Mouse (Mus musculus) embryonic facial prominence, embryonic 11.5 days (tissue): Measurements from ENCODE around the gene Olfr1368. TPM values are rescaled to one million over a fixed set of nuclear protein-coding genes. Genes with fewer than 3 reads are reported as not detected.
A peak's percentile ranks its signal among the peaks of the same experiment; 100 is the strongest.

Experiments used
- ATAC-seq: fragments of 200-750 bp; cut with Nextera tagmentation; replicated peaks from 2 replicates; pipeline ENCODE4 v1.8.0; 2017; ENCODE audit warnings: low read depth; ENCODE audit not compliant: insufficient number of reproducible peaks, low FRiP score, low TSS enrichment
- DNase-seq: peaks from one replicate; pipeline ENCODE4 v3.0.0-alpha.2; 2015; ENCODE audit warnings: low spot score
- H3K27ac ChIP-seq: fragments of 300-500 bp; sonication (generic); replicated peaks from 2 replicates; pipeline ENCODE4 v1.5.1; 2014; ENCODE audit warnings: mild to moderate bottlenecking, low read depth, low read length, control low read depth
- H3K27me3 ChIP-seq: fragments of 300-500 bp; sonication (generic); 2 replicates; pipeline ENCODE4 v1.6.1; 2014; ENCODE audit warnings: mild to moderate bottlenecking, low read length, moderate library complexity, mixed read lengths; ENCODE audit not compliant: control insufficient read depth, insufficient read depth
- H3K36me3 ChIP-seq: fragments of 300-500 bp; sonication (generic); replicated peaks from 2 replicates; pipeline ENCODE4 v1.6.1; 2014; ENCODE audit warnings: low read depth, mild to moderate bottlenecking, low read length, moderate library complexity, mixed read lengths; ENCODE audit not compliant: control insufficient read depth, insufficient read depth
- H3K4me1 ChIP-seq: fragments of 300-500 bp; sonication (generic); 2 replicates; pipeline ENCODE4 v1.6.1; 2014; ENCODE audit warnings: low read length, mixed read lengths; ENCODE audit not compliant: control insufficient read depth, insufficient read depth
- H3K4me2 ChIP-seq: fragments of 300-500 bp; sonication (generic); 2 replicates; pipeline ENCODE4 v1.6.1; 2014; ENCODE audit warnings: low read depth, mild to moderate bottlenecking, control low read depth, low read length, moderate library complexity
- H3K4me3 ChIP-seq: fragments of 300-500 bp; sonication (generic); 2 replicates; pipeline ENCODE4 v1.5.1; 2014; ENCODE audit warnings: low read depth, low read length, control low read depth
- H3K9ac ChIP-seq: fragments of 300-500 bp; sonication (generic); replicated peaks from 2 replicates; pipeline ENCODE4 v1.6.1; 2014; ENCODE audit warnings: mild to moderate bottlenecking, control low read depth, low read length
- H3K9me3 ChIP-seq: fragments of 300-500 bp; sonication (generic); replicated peaks from 2 replicates; pipeline ENCODE4 v1.6.1; 2016; ENCODE audit warnings: mild to moderate bottlenecking, low read length, inconsistent platforms, mixed read lengths; ENCODE audit not compliant: control insufficient read depth
- WGBS: fragments of 180-500 bp; shearing (Covaris S2); extraction: QIAGEN DNeasy Blood & Tissue Kit; methylation state at CpG from one replicate; pipeline ENCODE4 v1.1.7; 2014; 5-methylcytosine and 5-hydroxymethylcytosine counted together
- polyA plus RNA-seq: library from polyadenylated mRNA; unstranded; fragments of >200 nt; fragmentation: Nextera tagmentation; extraction: Ambion mirVana; gene quantifications from 2 replicates; pipeline ENCODE4 v1.2.1, GENCODE M21; 2014

Olfr1368 gene
- polyA plus RNA-seq, 1 experiment from 2014 or later: not detected

DNA sequence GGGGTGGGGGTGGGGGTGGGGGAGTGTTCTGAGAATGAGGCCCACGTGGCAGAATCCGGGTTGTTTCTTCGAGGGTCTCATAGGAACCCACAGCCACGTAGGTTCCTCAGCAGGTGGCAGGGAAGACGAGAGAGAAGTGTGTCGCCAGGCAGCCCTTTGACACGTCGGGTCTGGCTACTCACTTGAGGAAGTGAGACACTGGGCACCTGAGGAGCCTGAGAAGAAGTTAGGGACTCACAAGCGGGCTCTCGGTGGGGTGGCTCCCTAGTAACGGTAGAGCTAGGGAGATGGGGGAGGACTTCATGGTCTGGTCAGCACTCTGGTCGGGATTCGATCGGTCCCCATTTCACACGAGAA is 33.7 kb upstream of the Olfr1368 start, which contains the start of gene Trim27:
Gene Trim27, plus strand, starts transcription at position 79 of the 357 bp plus-strand sequence.
- H3K4me1 ChIP-seq: peaks cover 4% of the 10 kb centered on the region; the same call in 1 of the 2 replicates
- peak within 1 kb of the TSS; percentile 81 for H3K4me2 ChIP-seq
- no peak for DNase-seq
- peak; percentile 58 for ATAC-seq
- no peaks in the 10 kb centered on the region for H3K27me3 ChIP-seq
- H3K27ac ChIP-seq: peak within 1 kb of the TSS; percentile 94
- H3K9me3 ChIP-seq: no peaks in the 10 kb centered on the region
- peak within 1 kb of the TSS; percentile 95 for H3K9ac ChIP-seq
- peaks cover 6% of the 10 kb centered on the region for H3K36me3 ChIP-seq
- H3K4me3 ChIP-seq: peak within 1 kb of the TSS; percentile 100
- under 1% methylated on average over 15 of the region's 15 CpGs for WGBS

DNA sequence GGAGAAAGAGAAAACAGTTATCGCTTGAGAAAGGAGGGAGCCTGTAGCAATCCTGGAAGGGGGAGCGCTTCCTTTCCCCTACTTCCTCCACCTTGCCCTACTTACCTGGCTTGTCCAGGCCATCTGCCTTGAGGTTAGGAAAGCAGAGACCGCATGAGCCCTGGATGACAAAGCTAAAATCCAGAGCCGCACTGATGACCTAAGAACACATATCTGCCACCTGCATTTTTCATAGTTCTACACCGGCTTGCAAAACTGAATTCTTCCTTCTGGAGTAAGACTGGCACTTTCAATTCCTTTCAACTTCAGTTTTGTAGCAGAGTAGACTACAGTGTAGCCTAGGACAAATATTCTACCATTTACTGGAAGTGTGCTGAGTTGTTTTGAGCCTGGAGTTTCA is 32.7 kb upstream of the Olfr1368 start:
- no peak for DNase-seq
- H3K36me3 ChIP-seq: no peaks in the 10 kb centered on the region; the same call in 1 of the 2 replicates
- ATAC-seq: no peak

DNA sequence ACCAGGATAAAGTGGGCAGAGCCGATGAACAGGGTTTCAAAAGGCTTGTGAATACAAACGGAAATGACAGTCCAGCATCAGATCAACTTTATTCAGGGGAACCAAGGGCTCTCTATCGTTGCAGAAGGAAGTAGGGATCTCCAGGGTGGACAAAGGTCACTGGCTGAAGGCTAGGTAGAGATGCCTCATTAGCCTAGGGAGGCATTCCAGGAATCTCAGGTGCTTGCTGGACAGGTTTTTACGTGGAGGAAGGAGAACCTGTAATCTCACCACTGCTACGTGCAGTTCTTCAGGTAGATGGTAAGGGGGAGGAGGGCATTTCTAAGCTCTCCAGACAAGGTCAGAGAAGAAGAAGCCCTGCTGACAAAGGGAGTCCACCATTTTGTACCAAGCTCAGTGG is 32.0 kb upstream of the Olfr1368 start:
- H3K9ac ChIP-seq: no peak overlapping the region
- no peak overlapping the region for H3K4me3 ChIP-seq
- H3K27ac ChIP-seq: no peak overlapping the region; the same call in 1 of the 2 replicates
- no peaks in the 10 kb centered on the region for H3K9me3 ChIP-seq
- no peaks in the 10 kb centered on the region for H3K27me3 ChIP-seq
- WGBS: 63% methylated on average over 5 of the region's 5 CpGs
- peak; percentile 28 for DNase-seq
- no peak for ATAC-seq
- H3K4me2 ChIP-seq: no peak overlapping the region
- no peaks in the 10 kb centered on the region; the same call in 1 of the 2 replicates for H3K36me3 ChIP-seq
- H3K4me1 ChIP-seq: peaks cover 4% of the 10 kb centered on the region; the same call in 1 of the 2 replicates

More for the DNA sequence above, 32.7 kb upstream of the Olfr1368 start:
- no peak overlapping the region for H3K4me3 ChIP-seq
- no peak overlapping the region for H3K9ac ChIP-seq
- peaks cover 4% of the 10 kb centered on the region; the same call in 1 of the 2 replicates for H3K4me1 ChIP-seq
- 77% methylated on average over 5 of the region's 5 CpGs for WGBS
- no peak overlapping the region for H3K4me2 ChIP-seq
- no peaks in the 10 kb centered on the region for H3K27me3 ChIP-seq
- no peak overlapping the region for H3K27ac ChIP-seq
- no peaks in the 10 kb centered on the region for H3K9me3 ChIP-seq

DNA sequence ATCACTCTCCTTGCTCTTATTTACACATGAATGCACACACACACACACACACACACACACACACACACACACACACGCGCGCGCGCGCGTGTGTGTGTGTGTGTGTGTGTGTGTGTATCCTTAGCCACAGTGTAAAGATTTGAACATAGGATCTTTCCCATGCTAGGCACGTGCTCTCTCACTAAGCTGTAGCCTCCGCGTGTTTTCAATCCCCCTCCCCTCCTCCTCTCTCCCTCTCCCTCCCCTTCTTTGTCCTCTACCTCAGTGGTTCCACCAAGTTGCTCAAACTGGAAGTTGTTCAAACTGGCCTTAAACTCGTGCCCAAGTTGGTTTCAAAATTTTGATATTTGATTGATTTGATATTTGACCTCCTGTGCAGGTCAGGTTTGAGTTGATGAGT is 31.1 kb upstream of the Olfr1368 start:
- H3K36me3 ChIP-seq: no peaks in the 10 kb centered on the region
- no peaks in the 10 kb centered on the region for H3K27me3 ChIP-seq
- no peak overlapping the region for H3K4me2 ChIP-seq
- H3K9ac ChIP-seq: no peak overlapping the region
- H3K27ac ChIP-seq: no peak overlapping the region
- no peak overlapping the region for H3K4me3 ChIP-seq
- H3K9me3 ChIP-seq: no peaks in the 10 kb centered on the region
- 66% methylated on average over 11 of the region's 11 CpGs for WGBS
- no peak for ATAC-seq
- no peak for DNase-seq
- no peaks in the 10 kb centered on the region for H3K4me1 ChIP-seq

DNA sequence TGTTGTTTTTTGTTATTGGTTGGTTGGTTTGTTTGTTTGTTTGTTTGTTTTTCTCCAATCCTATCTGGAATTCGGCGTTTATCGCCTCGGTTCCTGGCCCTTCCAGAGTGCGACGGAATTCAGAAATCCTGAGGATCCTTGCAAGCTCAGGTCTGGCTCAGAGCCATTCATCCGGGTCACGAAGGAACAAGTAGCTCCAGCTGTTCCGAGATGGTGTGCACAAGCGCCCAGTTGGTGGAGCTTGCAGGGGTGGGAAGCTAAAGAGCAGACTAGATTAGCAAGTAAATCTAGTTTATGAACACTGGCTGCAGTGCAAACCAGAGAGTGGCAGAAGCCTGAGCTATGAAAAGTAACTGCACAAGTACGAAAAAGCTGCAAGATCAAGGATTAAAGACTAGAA is 27.4 kb upstream of the Olfr1368 start:
- peak overlapping the region; percentile 10 for H3K9ac ChIP-seq
- no peaks in the 10 kb centered on the region for H3K9me3 ChIP-seq
- ATAC-seq (peak; percentile 27), DNase-seq (peak; percentile 89)
- no peaks in the 10 kb centered on the region for H3K36me3 ChIP-seq
- no peaks in the 10 kb centered on the region for H3K27me3 ChIP-seq
- no peaks in the 10 kb centered on the region for H3K4me1 ChIP-seq
- no peak overlapping the region for H3K27ac ChIP-seq
- H3K4me3 ChIP-seq: peak overlapping the region; percentile 48
- H3K4me2 ChIP-seq: peak overlapping the region; percentile 56
- under 1% methylated on average over 11 of the region's 11 CpGs for WGBS

DNA sequence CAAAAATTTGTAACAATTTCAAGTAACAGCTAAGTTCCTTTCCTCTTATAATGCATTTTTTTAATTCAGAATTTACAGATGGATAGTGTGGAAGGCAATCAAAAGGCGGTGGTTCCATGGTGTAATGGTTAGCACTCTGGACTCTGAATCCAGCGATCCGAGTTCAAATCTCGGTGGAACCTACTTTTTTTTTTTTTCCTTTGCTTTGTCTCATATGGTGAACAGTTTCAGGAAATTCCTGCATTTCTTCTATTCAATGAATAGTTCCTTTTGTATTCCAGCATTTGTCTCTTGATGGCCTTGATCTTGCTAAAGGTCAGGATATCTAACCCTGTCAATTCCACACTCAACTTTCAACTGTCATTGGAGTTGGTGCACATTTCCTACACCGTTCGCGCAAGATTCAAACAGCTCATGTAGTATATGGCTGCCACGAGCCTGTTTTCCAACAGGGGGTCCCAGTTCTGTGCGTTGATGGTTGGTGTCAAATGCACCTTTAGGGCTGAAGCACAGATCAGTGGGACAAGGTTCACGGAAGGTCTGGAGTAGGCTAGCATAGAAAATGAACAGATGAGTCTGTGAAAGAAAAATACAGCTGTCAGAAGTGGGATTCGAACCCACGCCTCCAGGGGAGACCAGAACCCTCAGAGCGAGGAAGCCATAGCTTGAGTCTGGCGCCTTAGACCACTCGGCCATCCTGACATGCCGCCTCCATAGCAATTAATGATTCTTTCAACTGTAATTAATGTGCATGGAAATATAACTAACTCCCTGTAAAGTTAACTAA is 26.8 kb upstream of the Olfr1368 start:
- no peaks in the 10 kb centered on the region for H3K4me1 ChIP-seq
- H3K27me3 ChIP-seq: no peaks in the 10 kb centered on the region
- H3K4me2 ChIP-seq: peak overlapping the region; percentile 56
- peak overlapping the region; percentile 48 for H3K4me3 ChIP-seq
- no peaks in the 10 kb centered on the region for H3K36me3 ChIP-seq
- ATAC-seq (peak; percentile 51), DNase-seq (peak; percentile 87)
- H3K27ac ChIP-seq: no peak overlapping the region
- WGBS: under 1% methylated on average over 16 of the region's 16 CpGs
- H3K9me3 ChIP-seq: no peaks in the 10 kb centered on the region
- no peak overlapping the region for H3K9ac ChIP-seq

DNA sequence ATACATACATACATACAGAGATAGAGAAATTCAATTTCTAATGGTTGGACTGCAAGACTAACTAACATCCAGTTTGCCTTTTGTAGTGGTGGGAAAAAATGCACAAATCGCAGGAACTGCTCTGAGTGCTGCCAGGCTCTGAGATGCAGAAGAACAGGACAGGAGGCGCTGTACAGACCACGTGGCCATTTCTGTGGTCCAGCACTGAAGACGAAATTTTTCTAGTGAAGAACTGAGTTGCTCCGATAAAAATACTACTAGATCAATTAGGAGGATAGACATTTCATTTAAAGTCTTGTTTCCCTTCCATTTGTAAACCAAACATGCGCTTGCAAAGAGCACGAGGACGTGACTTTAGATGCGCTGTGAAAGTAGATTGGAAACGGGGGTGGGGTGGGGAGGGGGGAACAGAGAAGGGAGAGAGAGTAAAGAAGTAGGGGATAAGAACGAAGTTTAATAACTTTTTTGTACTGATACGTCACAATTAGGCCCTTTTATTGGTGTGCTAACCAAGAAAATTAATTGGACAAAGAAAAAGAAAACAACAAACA is 26.0 kb upstream of the Olfr1368 start:
- 1% methylated on average over 12 of the region's 12 CpGs for WGBS
- no peaks in the 10 kb centered on the region for H3K9me3 ChIP-seq
- H3K27ac ChIP-seq: no peak overlapping the region

DNA sequence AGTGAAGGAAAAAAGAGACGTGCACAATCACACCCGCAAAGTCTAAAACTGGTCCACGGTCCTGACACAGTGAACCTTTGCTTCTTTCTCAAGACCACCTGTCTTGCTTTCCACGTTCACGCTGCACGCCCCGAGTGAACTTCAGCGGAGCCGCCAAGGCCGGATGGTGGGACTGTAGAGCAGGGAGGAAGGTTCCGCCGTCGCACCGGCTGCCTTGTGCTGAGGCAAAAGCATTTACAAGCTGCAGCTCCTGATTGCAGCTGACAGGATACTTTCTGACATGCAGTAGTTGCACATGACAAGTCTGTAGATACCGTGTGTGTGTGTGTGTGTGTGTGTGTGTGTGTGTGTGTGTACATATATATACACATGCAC is 25.5 kb upstream of the Olfr1368 start:
- ATAC-seq (0 out of 2 replicates have a peak, but pooled peaks have one; percentile 2), DNase-seq (peak; percentile 51)
- Histone ChIP-seq H3K27me3 (no peaks in the 10 kb centered on the region), H3K4me1 (no peaks in the 10 kb centered on the region), H3K9me3 (no peaks in the 10 kb centered on the region), H3K27ac (no peak overlapping the region), H3K9ac (0 out of 2 replicates have a peak overlapping the region, but pooled peaks have one; percentile 4), H3K4me3 (peak overlapping the region; percentile 48), H3K36me3 (no peaks in the 10 kb centered on the region), H3K4me2 (peak overlapping the region; percentile 38)
- 7% methylated on average over 15 of the region's 15 CpGs for WGBS

More for the DNA sequence above, 26.0 kb upstream of the Olfr1368 start:
- Histone ChIP-seq H3K36me3 (no peaks in the 10 kb centered on the region), H3K27me3 (no peaks in the 10 kb centered on the region), H3K4me3 (peak overlapping the region; percentile 48), H3K9ac (peak overlapping the region; percentile 56), H3K4me1 (no peaks in the 10 kb centered on the region), H3K4me2 (peak overlapping the region; percentile 34)
- 0 out of 2 replicates have a peak, but pooled peaks have one; percentile 29 for ATAC-seq
- DNase-seq: peak; percentile 81
